Mouse (Mus musculus) spleen, adult 2 months (tissue): ENCODE data around the gene Aff3.

Experiments
- CTCF ChIP-seq: fragments of 200-500 bp; IDR thresholded peaks from 2 replicates; pipeline ENCODE4 v1.5.1; 2011; ENCODE audit warnings: mild to moderate bottlenecking, inconsistent platforms; ENCODE audit not compliant: insufficient read depth, insufficient read length, insufficient replicate concordance; ENCODE audit errors: extremely low read depth
- POLR2A ChIP-seq: fragments of 200-500 bp; IDR thresholded peaks from 2 replicates; pipeline ENCODE4 v1.6.1; 2011; ENCODE audit warnings: low read depth, low read length, inconsistent platforms

DNA sequence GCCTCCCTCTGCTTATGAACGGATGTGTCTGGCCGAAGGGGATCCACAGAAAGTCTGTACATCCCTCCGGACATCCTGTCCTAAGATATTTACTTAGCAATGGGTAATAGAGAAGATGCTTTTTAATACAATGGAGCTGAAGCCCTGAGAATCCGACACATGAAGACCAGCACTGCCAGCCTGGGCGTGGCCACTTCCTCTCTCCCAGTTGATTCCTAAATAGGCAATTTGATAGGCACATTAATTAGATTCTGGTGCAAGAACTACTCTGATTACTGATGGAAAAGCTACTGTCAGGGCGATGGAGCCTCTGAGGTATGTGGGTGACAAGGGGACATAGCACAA is 224.3 kb downstream of the Aff3 start:
- TF ChIP-seq CTCF (no peak), POLR2A (no peak)
